Mouse (Mus musculus) G1E-ER4 (cell line): ENCODE results near the gene Kpna4. TPM values are rescaled to one million over a fixed set of nuclear protein-coding genes. Genes with fewer than 3 reads are reported as not detected.

Experiments used
- GATA1 ChIP-seq: IDR thresholded peaks from one replicate; pipeline ENCODE4 v1.8.0; 2012; ENCODE audit warnings: low read length, inconsistent platforms
- polyA plus RNA-seq: library from polyadenylated mRNA; stranded (reverse); fragments of >175 nt; gene quantifications from 2 replicates; pipeline ENCODE4 v1.2.3, GENCODE M21; 2012

The Kpna4 gene
- polyA plus RNA-seq, 1 experiment, result 19.3 TPM

DNA sequence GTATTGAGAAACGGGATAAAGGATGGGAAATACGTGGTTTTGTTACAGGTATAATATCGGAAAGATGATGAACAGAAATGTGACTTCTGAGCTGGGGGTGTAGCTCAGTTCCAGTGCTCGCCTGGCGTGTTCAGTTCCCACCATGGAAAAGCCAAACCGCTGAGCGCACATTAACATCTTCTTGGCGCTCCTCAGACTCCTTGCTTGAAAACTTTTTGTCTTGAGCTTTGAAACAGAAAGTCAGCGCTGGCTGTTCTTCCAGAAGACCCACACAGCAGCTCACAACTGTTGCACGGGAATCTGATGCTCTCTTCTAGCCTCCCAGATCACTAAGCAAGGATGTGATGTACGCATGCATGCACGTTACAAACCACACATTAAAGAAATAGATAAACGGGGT is 81.2 kb downstream of the Kpna4 start:
- no peak for TF ChIP-seq GATA1

DNA sequence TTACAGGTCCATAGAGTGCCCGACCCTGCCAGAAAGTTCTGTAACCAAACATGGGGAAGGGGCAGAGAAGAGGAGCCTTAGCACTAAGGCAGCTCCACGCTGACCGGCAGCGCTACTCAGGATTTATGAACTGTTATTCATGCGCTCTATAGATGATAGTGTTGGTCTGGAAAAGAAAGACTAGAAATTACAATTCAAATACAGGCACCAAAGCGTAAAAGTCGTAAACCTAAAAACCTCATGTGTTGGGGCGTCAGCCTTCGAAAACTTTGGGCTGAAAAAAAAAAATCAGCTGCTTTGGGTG is 81.6 kb downstream of the Kpna4 start:
- no peak for TF ChIP-seq GATA1

DNA sequence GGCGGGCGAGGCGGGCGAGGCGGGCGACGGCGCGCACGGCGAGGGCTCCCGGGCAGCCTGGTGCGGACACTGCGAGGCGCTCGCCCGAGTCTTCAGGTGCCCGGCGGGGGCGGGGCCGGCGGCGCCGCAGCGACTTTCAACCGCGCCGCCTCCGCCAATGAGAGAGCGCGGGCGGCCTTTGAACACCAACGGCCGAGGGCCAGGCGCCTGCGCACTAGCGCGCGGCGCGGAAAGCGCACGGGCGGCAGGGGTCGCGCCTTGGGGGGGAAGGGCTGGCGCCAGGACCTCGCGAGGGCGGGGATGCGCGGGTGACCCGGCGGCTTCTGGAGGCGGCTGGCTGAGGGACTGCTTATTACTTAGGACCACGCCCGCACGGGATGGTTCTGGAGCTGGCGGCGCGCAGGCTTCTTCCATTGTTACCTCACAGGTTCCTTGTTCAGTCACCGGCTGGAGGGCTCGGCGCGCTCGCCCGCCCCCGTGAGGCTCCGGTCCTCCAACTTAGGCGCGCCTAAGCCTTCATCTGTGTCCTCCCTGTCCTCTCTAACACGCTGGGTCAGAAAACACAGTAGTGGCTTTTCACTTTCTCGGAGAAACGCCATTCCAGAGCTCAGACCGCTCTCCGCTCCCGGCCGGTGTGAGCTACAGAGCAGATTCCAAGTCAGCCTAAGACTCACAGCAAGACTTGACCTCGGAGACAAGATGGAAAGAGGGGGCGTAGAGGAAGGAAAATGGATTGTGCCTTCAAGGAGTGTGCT is 82.1 kb downstream of the Kpna4 start, which contains the start of gene Trim59:
TSS of gene Trim59 (minus strand) at position 111 of the 755 bp plus-strand sequence.
- TF ChIP-seq GATA1, result no peak

DNA sequence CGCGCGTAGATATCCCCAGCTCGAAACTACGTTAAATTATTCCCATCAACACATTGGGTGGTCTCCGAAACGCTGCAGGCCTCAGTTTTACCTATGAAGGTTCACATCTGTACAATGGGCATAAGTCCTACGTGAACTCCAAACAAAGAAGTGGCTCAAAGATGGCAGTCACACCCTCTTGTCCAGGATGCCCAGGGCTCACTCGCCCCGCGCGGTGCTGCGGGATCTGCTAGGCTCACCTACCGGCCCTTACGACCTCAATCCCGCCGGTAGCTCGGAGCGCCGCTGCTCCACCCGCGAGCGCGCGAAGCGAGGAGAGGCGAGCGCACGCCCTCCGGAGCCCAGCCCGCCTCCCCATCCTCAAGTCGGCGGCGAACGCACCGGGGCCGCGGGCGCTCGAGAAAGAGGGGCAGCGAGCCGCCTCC is 82.7 kb downstream of the Kpna4 start:
- TF ChIP-seq GATA1, result no peak

DNA sequence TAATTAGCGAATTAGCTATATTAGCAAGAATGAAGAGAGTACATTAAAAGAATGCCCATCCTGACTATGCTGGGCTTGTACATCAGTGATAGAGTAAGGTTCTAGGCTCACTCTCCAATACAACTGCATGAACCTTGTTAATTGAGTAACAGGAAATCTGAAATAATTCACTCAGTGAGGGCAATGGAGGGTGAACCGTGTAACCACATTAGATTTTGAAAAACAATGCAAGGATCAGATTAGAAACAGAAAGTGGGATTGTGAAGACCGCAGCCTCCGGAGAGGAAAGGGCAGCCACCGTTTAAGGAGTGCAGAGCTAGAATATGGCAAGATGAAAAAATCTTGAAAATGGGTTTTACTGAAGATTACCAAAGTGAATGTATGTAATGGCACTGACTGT is 85.6 kb downstream of the Kpna4 start:
- TF ChIP-seq GATA1, result no peak

GRCm38 (mm10) chr3:69040105-69040504 is 86.8 kb downstream of the Kpna4 start:
- TF ChIP-seq GATA1, result no peak

GRCm38 (mm10) chr3:69026133-69026783 is 100.7 kb downstream of the Kpna4 start:
- TF ChIP-seq GATA1, result no peak

- no peak for TF ChIP-seq GATA1
Observed at GRCm38 (mm10) chr3:69020764-69021163, 106.1 kb downstream of the Kpna4 start.

GRCm38 (mm10) chr3:69020285-69020684 is 106.6 kb downstream of the Kpna4 start:
- no peak for TF ChIP-seq GATA1

DNA sequence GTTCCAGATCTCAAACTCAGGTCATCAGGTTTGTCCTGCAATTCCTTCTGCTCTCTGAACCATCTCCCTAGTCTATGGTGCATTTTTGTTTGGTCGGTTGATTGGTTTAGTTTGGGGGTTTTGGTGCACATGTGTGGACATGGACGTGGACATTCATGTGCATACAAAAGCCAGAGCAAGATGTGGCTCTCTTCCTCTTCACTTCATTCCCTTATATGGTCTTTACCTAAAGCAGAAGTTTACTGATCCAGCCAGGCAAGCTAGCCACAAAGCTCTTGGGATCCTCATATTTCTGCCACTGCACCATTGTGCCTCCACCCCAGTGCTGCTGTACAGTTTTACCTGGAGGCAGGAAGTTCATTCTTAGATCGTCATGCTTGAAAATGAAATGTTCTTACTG is 109.7 kb downstream of the Kpna4 start:
- TF ChIP-seq GATA1, result no peak

Other genes with a start within 250 kb of the Kpna4 start
- gene Ift80, start 122.5 kb downstream of the Kpna4 start, polyA plus RNA-seq, result 0.09 and 0.23 TPM in 2 replicates
- 94.3 and 121 TPM in 2 replicates for gene Smc4, start 122.4 kb downstream of the Kpna4 start, polyA plus RNA-seq
- 7.9 and 11.3 TPM in 2 replicates for gene Trim59, start 82.4 kb downstream of the Kpna4 start, polyA plus RNA-seq
- not detected in 2 replicates for gene Arl14, start 95.3 kb upstream of the Kpna4 start, polyA plus RNA-seq
- 3.2 and 4.0 TPM in 2 replicates for gene Ppm1l, start 189.7 kb upstream of the Kpna4 start, polyA plus RNA-seq